Mouse (Mus musculus) adrenal gland, postnatal 25 days (tissue): ENCODE results near the gene Gna11. TPM values are rescaled to one million over a fixed set of nuclear protein-coding genes. Genes with fewer than 3 reads are reported as not detected.

Source experiments
- DNase-seq: peaks from one replicate; pipeline ENCODE4 v3.0.0; 2021; ENCODE audit warnings: mixed read lengths
- total RNA-seq: library from RNA; stranded (reverse); gene quantifications from 2 replicates; pipeline ENCODE4 v1.2.3, GENCODE M21; 2021

Gna11 gene
- total RNA-seq, 1 experiment from 2014 or later, result 77.9 TPM

GRCm38 (mm10) chr10:81565257-81566228 lies 20.6 kb upstream of the Gna11 start:
- no peak for DNase-seq

GRCm38 (mm10) chr10:81564734-81565133 lies 19.7 kb upstream of the Gna11 start:
- no peak for DNase-seq

- DNase-seq, result peak; percentile 70
These were observed 19.2 kb upstream of the Gna11 start for GRCm38 (mm10) chr10:81564216-81564615.

- DNase-seq, result peak; percentile 67
These were observed 18.5 kb upstream of the Gna11 start for GRCm38 (mm10) chr10:81563481-81563880.

GRCm38 (mm10) chr10:81562411-81562810 lies 17.4 kb upstream of the Gna11 start:
- no peak for DNase-seq

- peak; percentile 64 for DNase-seq
These were observed 15.9 kb upstream of the Gna11 start for GRCm38 (mm10) chr10:81560719-81561459.

GRCm38 (mm10) chr10:81559627-81560539 lies 14.9 kb upstream of the Gna11 start:
- peak; percentile 82 for DNase-seq

- DNase-seq, result peak; percentile 97
These were observed 14.2 kb upstream of the Gna11 start, which contains the start of gene Aes for GRCm38 (mm10) chr10:81559163-81559626. Gene Aes (plus strand): TSS chr10:81559488.

- no peak for DNase-seq
These were observed 12.5 kb upstream of the Gna11 start for GRCm38 (mm10) chr10:81557491-81557890.

- DNase-seq, result no peak
These were observed 11.3 kb upstream of the Gna11 start for GRCm38 (mm10) chr10:81556282-81556681.

GRCm38 (mm10) chr10:81553807-81554755 lies 9.1 kb upstream of the Gna11 start:
- no peak for DNase-seq

GRCm38 (mm10) chr10:81553232-81553631 lies 8.2 kb upstream of the Gna11 start:
- DNase-seq, result no peak

- peak; percentile 80 for DNase-seq
These were observed 6.7 kb upstream of the Gna11 start for GRCm38 (mm10) chr10:81551597-81552102.

- DNase-seq, result peak; percentile 72
These were observed 5.3 kb upstream of the Gna11 start for GRCm38 (mm10) chr10:81550257-81550656.

GRCm38 (mm10) chr10:81548944-81549343 lies 4.0 kb upstream of the Gna11 start:
- DNase-seq, result no peak

GRCm38 (mm10) chr10:81546788-81547571 lies 2.0 kb upstream of the Gna11 start:
- DNase-seq, result no peak

GRCm38 (mm10) chr10:81546332-81546731 lies 1.3 kb upstream of the Gna11 start:
- no peak for DNase-seq

GRCm38 (mm10) chr10:81544296-81545160 lies 462 bp downstream of the Gna11 start:
- no peak for DNase-seq

- DNase-seq, result no peak
These were observed 1.4 kb downstream of the Gna11 start for GRCm38 (mm10) chr10:81543633-81544032.
